Mouse (Mus musculus): ENCODE results near the gene Prss44.

Gene Prss44

GRCm38 (mm10) chr9:110826390-110826789 lies 12.6 kb downstream of the Prss44 start, which contains the start of gene Prss43:
Gene Prss43, plus strand, starts transcription at chr9:110826690.
- no peak for ATAC-seq (ENCODE audit: low TSS enrichment)

GRCm38 (mm10) chr9:110833021-110833420 lies 19.2 kb downstream of the Prss44 start:
- no peak for ATAC-seq (ENCODE audit: low TSS enrichment)

GRCm38 (mm10) chr9:110834411-110834810 lies 20.6 kb downstream of the Prss44 start, which contains the start of gene Prss45:
Gene Prss45, plus strand, starts transcription at chr9:110834588.
- ATAC-seq (ENCODE audit: low TSS enrichment): no peak

- ATAC-seq (ENCODE audit: low TSS enrichment): no peak
These were observed 21.2 kb downstream of the Prss44 start for GRCm38 (mm10) chr9:110834961-110835360.

- no peak; the same call in 1 of the 2 replicates for ATAC-seq (ENCODE audit: low TSS enrichment)
These were observed 22.3 kb downstream of the Prss44 start for GRCm38 (mm10) chr9:110836112-110836511.

GRCm38 (mm10) chr9:110840905-110841304 lies 27.1 kb downstream of the Prss44 start:
- no peak for ATAC-seq (ENCODE audit: low TSS enrichment)

- no peak for ATAC-seq (ENCODE audit: low TSS enrichment)
These were observed 27.6 kb downstream of the Prss44 start for GRCm38 (mm10) chr9:110841438-110841837.

- ATAC-seq (ENCODE audit: low TSS enrichment): no peak
These were observed 30.4 kb downstream of the Prss44 start, which contains the start of gene Prss46 for GRCm38 (mm10) chr9:110844206-110844605. Gene Prss46, plus strand, starts transcription at chr9:110844506.

- ATAC-seq (ENCODE audit: low TSS enrichment): no peak
These were observed 35.4 kb downstream of the Prss44 start for GRCm38 (mm10) chr9:110849162-110849561.

- ATAC-seq (ENCODE audit: low TSS enrichment): no peak
These were observed 42.1 kb downstream of the Prss44 start for GRCm38 (mm10) chr9:110855903-110856302.

- ATAC-seq (ENCODE audit: low TSS enrichment): no peak
These were observed 43.1 kb downstream of the Prss44 start for GRCm38 (mm10) chr9:110856920-110857319.

- ATAC-seq (ENCODE audit: low TSS enrichment): no peak
These were observed 44.1 kb downstream of the Prss44 start, which contains the start of gene Prss50 for GRCm38 (mm10) chr9:110857781-110858472. Gene Prss50, plus strand, starts transcription at chr9:110857967.

GRCm38 (mm10) chr9:110858523-110858922 lies 44.7 kb downstream of the Prss44 start:
- ATAC-seq (ENCODE audit: low TSS enrichment): no peak

- no peak for ATAC-seq (ENCODE audit: low TSS enrichment)
These were observed 45.3 kb downstream of the Prss44 start for GRCm38 (mm10) chr9:110858967-110859596.

- peak; percentile 67 for ATAC-seq (ENCODE audit: low TSS enrichment)
These were observed 57.2 kb downstream of the Prss44 start for GRCm38 (mm10) chr9:110871030-110871429.
